Mouse (Mus musculus) cerebellum, adult 2 months (tissue): ENCODE data around the gene Tnk1.

Experiments used
- CTCF ChIP-seq: fragments of 200-500 bp; IDR thresholded peaks from 2 replicates; pipeline ENCODE4 v1.5.1; 2011; ENCODE audit warnings: low read depth, mild to moderate bottlenecking, control low read depth, low read length, moderate library complexity, borderline replicate concordance; ENCODE audit not compliant: insufficient read depth
- POLR2A ChIP-seq: fragments of 200-500 bp; IDR thresholded peaks from 2 replicates; pipeline ENCODE4 v1.6.1; 2011; ENCODE audit warnings: low read length, control low read depth, borderline replicate concordance; ENCODE audit not compliant: insufficient read depth

GRCm38 (mm10) chr11:69884663-69885062, 26.1 kb upstream of the Tnk1 start:
- TF ChIP-seq POLR2A = no peak
- no peak for TF ChIP-seq CTCF
